Mouse (Mus musculus) T-cell, adult 2 months (primary cell): ENCODE data around the gene Gm45234.
"Not testable (repeated sequence)": the region's sequence is repeated elsewhere in the genome, so short reads cannot be mapped to it uniquely, and the experiment has no call there.

Source experiments
- DNase-seq: peaks from one replicate; pipeline ENCODE4 v3.0.0; 2022; ENCODE audit warnings: low spot score

Gene Gm45234

GRCm38 (mm10) chr6:124755831-124756595 lies at the start of gene Gm45234, which contains the start of gene Atn1:
Gene Gm45234 (minus strand): TSS chr6:124756021.
Gene Atn1 (minus strand): TSS chr6:124756524.
- DNase-seq: peak; percentile 38

- no peak for DNase-seq
These were observed 48.5 kb upstream of the Gm45234 start for GRCm38 (mm10) chr6:124804341-124804740.

GRCm38 (mm10) chr6:124803691-124804090 lies 47.9 kb upstream of the Gm45234 start:
- DNase-seq: not testable (repeated sequence)

- no peak for DNase-seq
These were observed 47.2 kb upstream of the Gm45234 start for GRCm38 (mm10) chr6:124803061-124803460.

- not testable (repeated sequence) for DNase-seq
These were observed 46.6 kb upstream of the Gm45234 start for GRCm38 (mm10) chr6:124802400-124802799.

- DNase-seq: no peak
These were observed 40.4 kb upstream of the Gm45234 start for GRCm38 (mm10) chr6:124796200-124796599.

- no peak for DNase-seq
These were observed 40.0 kb upstream of the Gm45234 start for GRCm38 (mm10) chr6:124795781-124796180.

GRCm38 (mm10) chr6:124791911-124792310 lies 36.1 kb upstream of the Gm45234 start:
- DNase-seq: no peak

- DNase-seq: no peak
These were observed 34.3 kb upstream of the Gm45234 start for GRCm38 (mm10) chr6:124790121-124790520.

- DNase-seq: no peak
These were observed 33.7 kb upstream of the Gm45234 start for GRCm38 (mm10) chr6:124789519-124789918.

- DNase-seq: no peak
These were observed 31.9 kb upstream of the Gm45234 start for GRCm38 (mm10) chr6:124787722-124788121.

- no peak for DNase-seq
These were observed 31.1 kb upstream of the Gm45234 start for GRCm38 (mm10) chr6:124786756-124787420.

- DNase-seq: peak; percentile 62
These were observed 26.6 kb upstream of the Gm45234 start for GRCm38 (mm10) chr6:124782436-124782835.

- DNase-seq: no peak
These were observed 25.1 kb upstream of the Gm45234 start for GRCm38 (mm10) chr6:124780917-124781316.

- DNase-seq: no peak
These were observed 24.2 kb upstream of the Gm45234 start for GRCm38 (mm10) chr6:124779984-124780416.

GRCm38 (mm10) chr6:124779222-124779983 lies 23.6 kb upstream of the Gm45234 start, which contains the start of gene Lrrc23:
Gene Lrrc23 (minus strand): TSS chr6:124779727.
- peak; percentile 77 for DNase-seq

GRCm38 (mm10) chr6:124770511-124770910 lies 14.7 kb upstream of the Gm45234 start:
- no peak for DNase-seq

- DNase-seq: no peak
These were observed 14.2 kb upstream of the Gm45234 start for GRCm38 (mm10) chr6:124770013-124770412.

- DNase-seq: peak; percentile 50
These were observed 13.4 kb upstream of the Gm45234 start, which contains the start of gene Eno2 for GRCm38 (mm10) chr6:124769101-124769765. Gene Eno2 (minus strand): TSS chr6:124769673.

GRCm38 (mm10) chr6:124768704-124769044 lies 12.9 kb upstream of the Gm45234 start:
- no peak for DNase-seq

GRCm38 (mm10) chr6:124767920-124768703 lies 12.3 kb upstream of the Gm45234 start:
- no peak for DNase-seq
